Mouse (Mus musculus) left cerebral cortex, postnatal 10 days (tissue): ENCODE data around the gene Foxn3. TPM values are rescaled to one million over a fixed set of nuclear protein-coding genes. Genes with fewer than 3 reads are reported as not detected.

Experiments
- DNase-seq, 2 experiments: peaks; one replicate each; pipeline ENCODE4 v3.0.0; 2021 to 2022; ENCODE audit warnings: low spot score in 2 of 2, mixed read lengths in 1 of 2; ENCODE audit errors: extremely low spot score in 1 of 2
- intact Hi-C: fragments of 180-260 bp; cut with DNase I; formaldehyde crosslinking; loops from one replicate; pipeline ENCODE4 v1.15.1; 2025
- total RNA-seq, 2 experiments: library from RNA; stranded (reverse); gene quantifications; 2 replicates each; pipeline ENCODE4 v1.2.3; 2021

The Foxn3 gene
- total RNA-seq, 2 experiments from 2014 or later: 50.7 to 65.1 TPM

- no peak for DNase-seq
- intact Hi-C loops: no loop called here
These were observed 74.3 kb downstream of the Foxn3 start for GRCm38 (mm10) chr12:99489001-99489592.

GRCm38 (mm10) chr12:99480372-99480771 is 83.0 kb downstream of the Foxn3 start:
- intact Hi-C loops: no loop called here
- DNase-seq: no peak

- intact Hi-C loops: no loop called here
These were observed 89.2 kb downstream of the Foxn3 start for GRCm38 (mm10) chr12:99474176-99474575.

GRCm38 (mm10) chr12:99473406-99474133 is 89.8 kb downstream of the Foxn3 start:
- DNase-seq: peak in 1 of 2 experiments; percentile 57
- intact Hi-C loops: no loop called here

More at GRCm38 (mm10) chr12:99474176-99474575, 89.2 kb downstream of the Foxn3 start:
- no peak for DNase-seq

GRCm38 (mm10) chr12:99471431-99471830 is 92.0 kb downstream of the Foxn3 start:
- no peak for DNase-seq
- intact Hi-C loops: no loop called here

GRCm38 (mm10) chr12:99467884-99468311 is 95.5 kb downstream of the Foxn3 start:
- peak; percentile 32 to 47 for DNase-seq
- intact Hi-C loops: no loop called here

GRCm38 (mm10) chr12:99467256-99467883 is 96.0 kb downstream of the Foxn3 start:
- peak in 1 of 2 experiments; percentile 27 for DNase-seq
- intact Hi-C loops: no loop called here

- intact Hi-C loops: no loop called here
- no peak for DNase-seq
These were observed 97.0 kb downstream of the Foxn3 start for GRCm38 (mm10) chr12:99466426-99466825.

GRCm38 (mm10) chr12:99464291-99464690 is 99.1 kb downstream of the Foxn3 start:
- DNase-seq: no peak
- intact Hi-C loops: no loop called here

- intact Hi-C loops: no loop called here
- DNase-seq: no peak
These were observed 100.5 kb downstream of the Foxn3 start for GRCm38 (mm10) chr12:99462846-99463245.

GRCm38 (mm10) chr12:99462302-99462701 is 101.1 kb downstream of the Foxn3 start:
- no peak for DNase-seq
- intact Hi-C loops: no loop called here

GRCm38 (mm10) chr12:99457521-99458205 is 105.7 kb downstream of the Foxn3 start:
- DNase-seq: no peak
- intact Hi-C loops: no loop called here

- no peak for DNase-seq
- intact Hi-C loops: no loop called here
These were observed 107.8 kb downstream of the Foxn3 start for GRCm38 (mm10) chr12:99455580-99455979.

- intact Hi-C loops: no loop called here
- DNase-seq: no peak
These were observed 109.0 kb downstream of the Foxn3 start for GRCm38 (mm10) chr12:99454394-99454793.

GRCm38 (mm10) chr12:99453797-99454196 is 109.6 kb downstream of the Foxn3 start:
- intact Hi-C loops: no loop called here

GRCm38 (mm10) chr12:99450076-99450475 is 113.3 kb downstream of the Foxn3 start:
- no peak for DNase-seq

More at GRCm38 (mm10) chr12:99453797-99454196, 109.6 kb downstream of the Foxn3 start:
- DNase-seq: no peak

GRCm38 (mm10) chr12:99447791-99448190 is 115.6 kb downstream of the Foxn3 start:
- intact Hi-C loops: no loop called here
- DNase-seq: no peak

More at GRCm38 (mm10) chr12:99450076-99450475, 113.3 kb downstream of the Foxn3 start:
- intact Hi-C loops: no loop called here

GRCm38 (mm10) chr12:99445018-99445674 is 118.2 kb downstream of the Foxn3 start:
- intact Hi-C loops: no loop called here
- DNase-seq: no peak

- intact Hi-C loops: no loop called here
- no peak for DNase-seq
These were observed 120.6 kb downstream of the Foxn3 start for GRCm38 (mm10) chr12:99442819-99443218.
